Mouse (Mus musculus): ENCODE results near the gene Hoxd11. TPM values are rescaled to one million over a fixed set of nuclear protein-coding genes. Genes with fewer than 3 reads are reported as not detected.

The Hoxd11 gene
- total RNA-seq, 2 experiments from 2014 or later = not detected

- DNase-seq = no peak
Observed at GRCm38 (mm10) chr2:74666411-74666810, 12.9 kb upstream of the Hoxd11 start.

GRCm38 (mm10) chr2:74667191-74667841, 12.0 kb upstream of the Hoxd11 start:
- DNase-seq = no peak

- DNase-seq = no peak
Observed at GRCm38 (mm10) chr2:74667842-74668357, 11.5 kb upstream of the Hoxd11 start, which contains the start of gene Hoxd13. Hoxd13 (plus strand) TSS chr2:74668310.

GRCm38 (mm10) chr2:74668370-74669229, 10.8 kb upstream of the Hoxd11 start:
- no peak for DNase-seq

GRCm38 (mm10) chr2:74669230-74669578, 10.2 kb upstream of the Hoxd11 start:
- no peak for DNase-seq

GRCm38 (mm10) chr2:74669650-74670235, 9.6 kb upstream of the Hoxd11 start:
- no peak for DNase-seq

- DNase-seq = no peak
Observed at GRCm38 (mm10) chr2:74670632-74671188, 8.6 kb upstream of the Hoxd11 start.

- DNase-seq = no peak
Observed at GRCm38 (mm10) chr2:74671847-74672246, 7.5 kb upstream of the Hoxd11 start.

GRCm38 (mm10) chr2:74672481-74673362, 6.6 kb upstream of the Hoxd11 start:
- DNase-seq = peak; percentile 75

GRCm38 (mm10) chr2:74673835-74674425, 5.4 kb upstream of the Hoxd11 start:
- DNase-seq = no peak

- no peak for DNase-seq
Observed at GRCm38 (mm10) chr2:74674881-74675665, 4.3 kb upstream of the Hoxd11 start, which contains the start of gene Hoxd12. Hoxd12 (plus strand) TSS chr2:74675013.

- DNase-seq = no peak
Observed at GRCm38 (mm10) chr2:74675666-74676282, 3.6 kb upstream of the Hoxd11 start.

- no peak for DNase-seq
Observed at GRCm38 (mm10) chr2:74676376-74677052, 2.8 kb upstream of the Hoxd11 start.

GRCm38 (mm10) chr2:74677106-74677505, 2.3 kb upstream of the Hoxd11 start:
- DNase-seq = no peak

- DNase-seq = no peak
Observed at GRCm38 (mm10) chr2:74679596-74679971, 227 bp downstream of the Hoxd11 start.

- no peak for DNase-seq
Observed at GRCm38 (mm10) chr2:74679980-74680379, 623 bp downstream of the Hoxd11 start.

- DNase-seq = no peak
Observed at GRCm38 (mm10) chr2:74680561-74681398, 1.4 kb downstream of the Hoxd11 start.
